12 mouse cellular contexts compared by ENCODE assay signal in genomic region chr4:43693806-43694241, GRCm38 (mm10). TPM values are rescaled to one million over a fixed set of nuclear protein-coding genes. Genes with fewer than 3 reads are reported as not detected.
DNase-seq lines count a peak whose midpoint lies in the region; ATAC-seq and TF ChIP-seq lines count a peak whose summit lies in the region.
"Had no signal": no experiment of that assay in that cellular context is flagged by ENCODE, and none has a peak within 500 bp of the region (broad histone marks: within the 10 kb centered on the region; RNA-seq: fewer than 3 reads in every experiment).

No protein-coding gene starts in this region.

- ATAC-seq in G1E (ENCODE audit: extremely low read depth, insufficient number of reproducible peaks, low FRiP score, poor library complexity, severe bottlenecking), result peak; percentile 51; the same call in 1 of the 2 replicates
- ATAC-seq in granulocyte monocyte progenitor cell, adult 5-6 weeks (replicated peaks; ENCODE audit: poor library complexity, severe bottlenecking), result peak; percentile 88
- peak; percentile 66 for ATAC-seq in lung, postnatal 0 days
- no peak for ATAC-seq in hindbrain, embryonic 13.5 days (ENCODE audit: low FRiP score)

- WGBS in lung, postnatal 0 days, result 38% methylated on average over 5 of the region's 5 CpGs
- WGBS in hindbrain, embryonic 13.5 days, result 80% methylated on average over 5 of the region's 5 CpGs

- H3K4me3 ChIP-seq in G1E (ENCODE audit: low read depth, low read length), result no peak overlapping the region
- no peak overlapping the region for H3K4me3 ChIP-seq in lung, postnatal 0 days (ENCODE audit: low read depth, low read length)
- no peak overlapping the region for H3K4me3 ChIP-seq in hindbrain, embryonic 13.5 days
- H3K4me3 ChIP-seq: embryonic facial prominence, embryonic 12.5 days; heart, embryonic 15.5 days had no signal

- DNase-seq in adrenal gland, adult (ENCODE audit: inconsistent age in 2 of 2, low spot score in 1 of 2), result peak; percentile 60 to 91
- DNase-seq in adrenal gland, postnatal 4 days (ENCODE audit: low spot score in 2 of 2), result no peak
- DNase-seq in G1E (ENCODE audit: low spot score), result peak; percentile 15
- DNase-seq in lung, postnatal 0 days (ENCODE audit: low spot score), result peak; percentile 69
- DNase-seq in cerebellum, adult 9-10 months, result no peak
- no peak for DNase-seq in right cerebral cortex, postnatal 25 days

- H3K27ac ChIP-seq in lung, postnatal 0 days (ENCODE audit: low read length), result no peak overlapping the region
- H3K27ac ChIP-seq in hindbrain, embryonic 13.5 days, result no peak overlapping the region
- H3K27ac ChIP-seq: embryonic facial prominence, embryonic 12.5 days; heart, embryonic 15.5 days had no signal

- H3K36me3 ChIP-seq in G1E (replicated peaks), result no peaks in the 10 kb centered on the region
- no peaks in the 10 kb centered on the region for H3K36me3 ChIP-seq in lung, postnatal 0 days (ENCODE audit: insufficient read depth, low read length)
- peaks cover 30% of the 10 kb centered on the region for H3K36me3 ChIP-seq in hindbrain, embryonic 13.5 days
- H3K36me3 ChIP-seq: heart, embryonic 15.5 days had no signal

- peaks cover 42% of the 10 kb centered on the region for H3K4me1 ChIP-seq in G1E (ENCODE audit: insufficient read depth, low read depth, low read length)
- peaks cover 2% of the 10 kb centered on the region; the same call in 1 of the 2 replicates for H3K4me1 ChIP-seq in lung, postnatal 0 days (ENCODE audit: insufficient read depth, low read depth, low read length)
- no peaks in the 10 kb centered on the region; the same call in 1 of the 2 replicates for H3K4me1 ChIP-seq in hindbrain, embryonic 13.5 days (replicated peaks)
- H3K4me1 ChIP-seq: embryonic facial prominence, embryonic 12.5 days had no signal

- H3K9me3 ChIP-seq in G1E (replicated peaks), result no peaks in the 10 kb centered on the region
- no peaks in the 10 kb centered on the region for H3K9me3 ChIP-seq in lung, postnatal 0 days (ENCODE audit: low read length)
- no peaks in the 10 kb centered on the region for H3K9me3 ChIP-seq in hindbrain, embryonic 13.5 days
- H3K9me3 ChIP-seq: embryonic facial prominence, embryonic 12.5 days; heart, embryonic 15.5 days had no signal

- H3K27me3 ChIP-seq in G1E (ENCODE audit: insufficient read depth, low read length), result peaks cover 20% of the 10 kb centered on the region
- no peaks in the 10 kb centered on the region for H3K27me3 ChIP-seq in lung, postnatal 0 days (replicated peaks; ENCODE audit: insufficient read depth, low read length)
- no peaks in the 10 kb centered on the region for H3K27me3 ChIP-seq in hindbrain, embryonic 13.5 days
- H3K27me3 ChIP-seq: embryonic facial prominence, embryonic 12.5 days; heart, embryonic 15.5 days had no signal

- 0 out of 2 replicates have a peak, but pooled peaks have one; percentile 46 for TF ChIP-seq EP300 in lung, postnatal 0 days (IDR thresholded peaks at IDR 0.05)

- no peak overlapping the region for H3K9ac ChIP-seq in lung, postnatal 0 days (replicated peaks; ENCODE audit: low read depth)
- H3K9ac ChIP-seq in hindbrain, embryonic 13.5 days, result no peak overlapping the region
- H3K9ac ChIP-seq: embryonic facial prominence, embryonic 12.5 days; heart, embryonic 15.5 days had no signal

- H3K4me2 ChIP-seq in lung, postnatal 0 days (replicated peaks; ENCODE audit: low read depth, low read length), result no peak overlapping the region
- no peak overlapping the region for H3K4me2 ChIP-seq in hindbrain, embryonic 13.5 days
- H3K4me2 ChIP-seq: embryonic facial prominence, embryonic 12.5 days; heart, embryonic 15.5 days had no signal

- no peak for TF ChIP-seq CTCF in G1E (IDR thresholded peaks at IDR 0.05; ENCODE audit: low read depth, low read length)
- TF ChIP-seq CTCF in lung, postnatal 0 days (IDR thresholded peaks at IDR 0.05), result no peak

RNA-seq across cellular contexts. Expression of gene Olfr70, which starts 6.8 kb away (rescaled TPM):
- total RNA-seq in adrenal gland, postnatal 4 days (2021), result not detected
- total RNA-seq in G1E (2014; fragmentation: Nextera tagmentation), result not detected in 2 replicates
- total RNA-seq in G1E (2017), result 0.06 TPM in 1 of 2 replicates, not detected in the other
- polyA plus RNA-seq in G1E (2012), result not detected in 2 replicates
- not detected in 2 replicates for total RNA-seq in granulocyte monocyte progenitor cell, adult 5-6 weeks (2014; fragmentation: Nextera tagmentation)
- total RNA-seq in granulocyte monocyte progenitor cell, adult 5-6 weeks (2017), result not detected in 2 replicates
- not detected in 2 replicates for polyA plus RNA-seq in lung, postnatal 0 days (2015; fragmentation: Nextera tagmentation; extraction: Ambion mirVana)
- not detected in 2 replicates for polyA plus RNA-seq in hindbrain, embryonic 13.5 days (2015; fragmentation: Nextera tagmentation; extraction: Ambion mirVana)
- total RNA-seq: adrenal gland, adult 18-20 months; left cerebral cortex, adult 8-10 months had no signal
- polyA plus RNA-seq: embryonic facial prominence, embryonic 12.5 days; heart, embryonic 15.5 days had no signal

RNA-seq across cellular contexts. Expression of gene Olfr71, which starts 16.2 kb away (rescaled TPM):
- not detected for total RNA-seq in adrenal gland, postnatal 4 days (2021)
- total RNA-seq in G1E (2014; fragmentation: Nextera tagmentation) (not detected in 2 replicates), G1E (2017) (0.06 and 0.11 TPM in 2 replicates)
- polyA plus RNA-seq in G1E (2012), result not detected in 2 replicates
- not detected in 2 replicates for total RNA-seq in granulocyte monocyte progenitor cell, adult 5-6 weeks (2014; fragmentation: Nextera tagmentation)
- not detected in 2 replicates for total RNA-seq in granulocyte monocyte progenitor cell, adult 5-6 weeks (2017)
- polyA plus RNA-seq in lung, postnatal 0 days (2015; fragmentation: Nextera tagmentation; extraction: Ambion mirVana), result 0.17 TPM in 1 of 2 replicates, not detected in the other
- not detected in 2 replicates for polyA plus RNA-seq in hindbrain, embryonic 13.5 days (2015; fragmentation: Nextera tagmentation; extraction: Ambion mirVana)
- total RNA-seq: adrenal gland, adult 18-20 months; left cerebral cortex, adult 8-10 months had no signal
- polyA plus RNA-seq: heart, embryonic 15.5 days had no signal

RNA-seq across cellular contexts. Expression of gene Fam221b, which starts 24.9 kb away (rescaled TPM):
- total RNA-seq in adrenal gland, postnatal 4 days (2021), result under 1 TPM; 0.31 to 0.62 TPM
- 0.34 TPM in 1 of 2 replicates, not detected in the other for total RNA-seq in G1E (2014; fragmentation: Nextera tagmentation)
- 0.49 and 0.58 TPM in 2 replicates for total RNA-seq in G1E (2017)
- 0.05 and 0.10 TPM in 2 replicates for polyA plus RNA-seq in G1E (2012)
- total RNA-seq in granulocyte monocyte progenitor cell, adult 5-6 weeks (2014; fragmentation: Nextera tagmentation), result not detected in 2 replicates
- total RNA-seq in granulocyte monocyte progenitor cell, adult 5-6 weeks (2017), result 0.34 and 0.36 TPM in 2 replicates
- polyA plus RNA-seq in lung, postnatal 0 days (2015; fragmentation: Nextera tagmentation; extraction: Ambion mirVana), result 2.5 TPM in 2 replicates
- 2.3 and 2.8 TPM in 2 replicates for polyA plus RNA-seq in hindbrain, embryonic 13.5 days (2015; fragmentation: Nextera tagmentation; extraction: Ambion mirVana)

RNA-seq across cellular contexts. Expression of gene Tmem8b, which starts 25.1 kb away (rescaled TPM):
- 10 to 100 TPM; 11.3 to 11.6 TPM for total RNA-seq in adrenal gland, postnatal 4 days (2021)
- total RNA-seq in G1E (2014; fragmentation: Nextera tagmentation), result 2.9 and 6.0 TPM in 2 replicates
- 0.76 and 1.1 TPM in 2 replicates for total RNA-seq in G1E (2017)
- 2.9 and 3.6 TPM in 2 replicates for polyA plus RNA-seq in G1E (2012)
- total RNA-seq in granulocyte monocyte progenitor cell, adult 5-6 weeks (2014; fragmentation: Nextera tagmentation), result 1.9 and 4.9 TPM in 2 replicates
- 0.46 and 0.52 TPM in 2 replicates for total RNA-seq in granulocyte monocyte progenitor cell, adult 5-6 weeks (2017)
- polyA plus RNA-seq in lung, postnatal 0 days (2015; fragmentation: Nextera tagmentation; extraction: Ambion mirVana), result 2.5 and 3.1 TPM in 2 replicates
- 16.2 and 16.6 TPM in 2 replicates for polyA plus RNA-seq in hindbrain, embryonic 13.5 days (2015; fragmentation: Nextera tagmentation; extraction: Ambion mirVana)

RNA-seq across cellular contexts. Expression of gene Hrct1, which starts 33.2 kb away (rescaled TPM):
- 1 to 10 TPM; 2.4 to 3.6 TPM for total RNA-seq in adrenal gland, postnatal 4 days (2021)
- not detected in 2 replicates for total RNA-seq in G1E (2014; fragmentation: Nextera tagmentation)
- total RNA-seq in G1E (2017), result 0.16 TPM in 1 of 2 replicates, not detected in the other
- polyA plus RNA-seq in G1E (2012), result not detected in 2 replicates
- total RNA-seq in granulocyte monocyte progenitor cell, adult 5-6 weeks (2014; fragmentation: Nextera tagmentation), result not detected in 2 replicates
- not detected in 2 replicates for total RNA-seq in granulocyte monocyte progenitor cell, adult 5-6 weeks (2017)
- polyA plus RNA-seq in lung, postnatal 0 days (2015; fragmentation: Nextera tagmentation; extraction: Ambion mirVana), result 11.8 and 19.3 TPM in 2 replicates
- polyA plus RNA-seq in hindbrain, embryonic 13.5 days (2015; fragmentation: Nextera tagmentation; extraction: Ambion mirVana), result 0.18 and 0.35 TPM in 2 replicates

Comparison
In these comparisons a context has a peak if more than half of its experiments do, and no peak if none do; other contexts are left out.
1. DNase-seq: peak in adrenal gland, adult (2 of 2), G1E (single experiment) and lung, postnatal 0 days (single experiment); none in adrenal gland, postnatal 4 days (0 of 2), cerebellum, adult 9-10 months (single experiment) and right cerebral cortex, postnatal 25 days (single experiment).